Mouse (Mus musculus) limb, embryonic 11.5 days (tissue): ENCODE results near the gene Mavs. TPM values are rescaled to one million over a fixed set of nuclear protein-coding genes. Genes with fewer than 3 reads are reported as not detected.

Experiments
- ATAC-seq: fragments of 200-750 bp; cut with Nextera tagmentation; 2 replicates; pipeline ENCODE4 v1.8.0; 2017; ENCODE audit warnings: low read depth; ENCODE audit not compliant: insufficient number of reproducible peaks, low FRiP score, low TSS enrichment
- DNase-seq: peaks from one replicate; pipeline ENCODE4 v3.0.0-alpha.2; 2015; ENCODE audit warnings: low spot score
- H3K27ac ChIP-seq: fragments of 300-500 bp; sonication (generic); replicated peaks from 2 replicates; pipeline ENCODE4 v1.5.1; 2014; ENCODE audit warnings: low read depth, mild to moderate bottlenecking, low read length
- H3K27me3 ChIP-seq: fragments of 300-500 bp; sonication (generic); 2 replicates; pipeline ENCODE4 v1.6.1; 2014; ENCODE audit warnings: mild to moderate bottlenecking, low read length, mixed read lengths; ENCODE audit not compliant: control insufficient read depth, insufficient read depth
- H3K36me3 ChIP-seq: fragments of 300-500 bp; sonication (generic); 2 replicates; pipeline ENCODE4 v1.6.1; 2014; ENCODE audit warnings: mild to moderate bottlenecking, low read length, moderate library complexity, mixed read lengths; ENCODE audit not compliant: control insufficient read depth, insufficient read depth
- H3K4me1 ChIP-seq: fragments of 300-500 bp; sonication (generic); 2 replicates; pipeline ENCODE4 v1.6.1; 2014; ENCODE audit warnings: low read length, mixed read lengths; ENCODE audit not compliant: control insufficient read depth, insufficient read depth
- H3K4me2 ChIP-seq: fragments of 300-500 bp; sonication (generic); 2 replicates; pipeline ENCODE4 v1.6.1; 2014; ENCODE audit warnings: low read depth, mild to moderate bottlenecking, moderate library complexity; ENCODE audit not compliant: severe bottlenecking
- H3K4me3 ChIP-seq: fragments of 300-500 bp; sonication (generic); 2 replicates; pipeline ENCODE4 v1.5.1; 2014; ENCODE audit warnings: low read depth, low read length
- H3K9ac ChIP-seq: fragments of 300-500 bp; sonication (generic); 2 replicates; pipeline ENCODE4 v1.6.1; 2014; ENCODE audit warnings: mild to moderate bottlenecking, low read length
- H3K9me3 ChIP-seq: fragments of 300-500 bp; sonication (generic); 2 replicates; pipeline ENCODE4 v1.6.1; 2016; ENCODE audit warnings: low read length; ENCODE audit not compliant: control insufficient read depth
- WGBS: fragments of 180-500 bp; shearing (Covaris S2); extraction: QIAGEN DNeasy Blood & Tissue Kit; methylation state at CpG from one replicate; pipeline ENCODE4 v1.1.7; 2014; 5-methylcytosine and 5-hydroxymethylcytosine counted together
- polyA plus RNA-seq: library from polyadenylated mRNA; unstranded; fragments of >200 nt; fragmentation: Nextera tagmentation; extraction: Ambion mirVana; gene quantifications from 2 replicates; pipeline ENCODE4 v1.2.1, GENCODE M21; 2014

Mavs gene
- polyA plus RNA-seq, 1 experiment from 2014 or later: 17.1 TPM

DNA sequence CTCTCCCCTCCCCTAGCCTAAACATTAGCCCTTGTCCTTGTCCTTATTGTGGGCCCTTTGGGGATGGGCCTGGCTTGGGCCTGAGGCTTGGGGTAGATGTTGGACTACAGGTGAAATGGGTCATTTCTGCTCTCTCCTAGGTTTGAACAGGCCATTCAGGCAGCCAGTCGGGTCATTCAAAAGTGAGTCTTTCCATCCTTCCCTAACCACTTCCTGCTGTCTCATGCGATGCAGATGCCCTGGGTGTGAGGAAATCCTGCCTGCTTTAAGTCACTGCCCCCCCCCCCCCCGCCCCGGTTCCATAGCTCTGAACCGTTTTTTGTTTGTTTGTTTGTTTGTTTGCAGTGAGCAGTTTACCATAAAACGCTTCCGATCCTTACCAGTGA is 42.9 kb upstream of the Mavs start:
- no peak overlapping the region for H3K27ac ChIP-seq
- no peak overlapping the region for H3K4me2 ChIP-seq
- WGBS: 78% methylated on average over 7 of the region's 7 CpGs
- no peaks in the 10 kb centered on the region for H3K27me3 ChIP-seq
- ATAC-seq (no peak), DNase-seq (no peak)
- peaks cover 20% of the 10 kb centered on the region for H3K4me1 ChIP-seq
- H3K9me3 ChIP-seq: no peaks in the 10 kb centered on the region
- H3K9ac ChIP-seq: no peak overlapping the region
- no peak overlapping the region for H3K4me3 ChIP-seq
- H3K36me3 ChIP-seq: peaks cover 5% of the 10 kb centered on the region

- Histone ChIP-seq H3K36me3 (peaks cover 7% of the 10 kb centered on the region; the same call in 1 of the 2 replicates), H3K4me1 (no peaks in the 10 kb centered on the region), H3K9me3 (no peaks in the 10 kb centered on the region), H3K4me2 (no peak overlapping the region), H3K4me3 (no peak overlapping the region), H3K27me3 (no peaks in the 10 kb centered on the region), H3K9ac (no peak overlapping the region), H3K27ac (no peak overlapping the region)
- WGBS: 89% methylated on average over 16 of the region's 16 CpGs
- no peak for DNase-seq
- no peak for ATAC-seq
Measured at GRCm38 (mm10) chr2:131196606-131197316, 37.1 kb upstream of the Mavs start.

GRCm38 (mm10) chr2:131200710-131201109 is 33.2 kb upstream of the Mavs start:
- H3K4me1 ChIP-seq: no peaks in the 10 kb centered on the region
- H3K27ac ChIP-seq: no peak overlapping the region
- no peak overlapping the region for H3K9ac ChIP-seq
- H3K36me3 ChIP-seq: peaks cover 2% of the 10 kb centered on the region; the same call in 1 of the 2 replicates
- WGBS: 83% methylated on average over 2 of the region's 2 CpGs
- no peak overlapping the region for H3K4me3 ChIP-seq
- H3K4me2 ChIP-seq: no peak overlapping the region
- H3K27me3 ChIP-seq: no peaks in the 10 kb centered on the region
- ATAC-seq (no peak), DNase-seq (no peak)
- H3K9me3 ChIP-seq: no peaks in the 10 kb centered on the region

DNA sequence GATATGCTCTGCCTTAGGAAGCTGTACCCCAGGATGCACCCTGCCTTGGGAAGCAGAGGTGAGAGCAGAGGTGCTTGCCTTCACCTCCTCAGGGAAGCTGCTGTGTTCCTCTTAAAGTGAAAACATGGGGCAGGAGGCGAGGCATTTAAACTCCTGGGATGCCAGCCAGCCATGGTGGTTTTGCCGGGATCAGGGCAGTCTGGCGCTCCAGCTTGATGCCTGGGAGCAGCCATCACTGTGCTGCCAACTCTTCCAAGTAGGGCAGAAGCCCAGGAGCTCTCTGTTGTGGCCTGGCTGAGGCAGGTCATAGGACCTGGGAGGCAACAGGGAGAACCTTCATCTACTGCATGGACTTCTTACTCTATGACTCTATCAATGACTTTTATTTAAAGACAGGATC is 32.6 kb upstream of the Mavs start:
- Histone ChIP-seq H3K27ac (no peak overlapping the region), H3K27me3 (no peaks in the 10 kb centered on the region)
- 94% methylated on average over 3 of the region's 3 CpGs for WGBS

GRCm38 (mm10) chr2:131203816-131204409 is 29.9 kb upstream of the Mavs start:
- Histone ChIP-seq H3K4me3 (no peak overlapping the region), H3K27ac (no peak overlapping the region), H3K9ac (no peak overlapping the region), H3K27me3 (no peaks in the 10 kb centered on the region), H3K4me1 (no peaks in the 10 kb centered on the region), H3K9me3 (no peaks in the 10 kb centered on the region), H3K4me2 (no peak overlapping the region), H3K36me3 (peaks cover 2% of the 10 kb centered on the region; the same call in 1 of the 2 replicates)
- 89% methylated on average over 6 of the region's 6 CpGs for WGBS
- DNase-seq (no peak), ATAC-seq (no peak)

More for the DNA sequence above, 32.6 kb upstream of the Mavs start:
- H3K4me2 ChIP-seq: no peak overlapping the region
- H3K36me3 ChIP-seq: peaks cover 2% of the 10 kb centered on the region; the same call in 1 of the 2 replicates
- H3K9ac ChIP-seq: no peak overlapping the region
- H3K9me3 ChIP-seq: no peaks in the 10 kb centered on the region
- no peak overlapping the region for H3K4me3 ChIP-seq
- no peaks in the 10 kb centered on the region for H3K4me1 ChIP-seq
- ATAC-seq: no peak
- no peak for DNase-seq

GRCm38 (mm10) chr2:131204410-131204981 is 29.4 kb upstream of the Mavs start:
- H3K4me2 ChIP-seq: no peak overlapping the region
- no peak overlapping the region for H3K4me3 ChIP-seq
- DNase-seq (no peak), ATAC-seq (no peak)
- no peak overlapping the region for H3K9ac ChIP-seq
- no peak overlapping the region for H3K27ac ChIP-seq
- H3K9me3 ChIP-seq: no peaks in the 10 kb centered on the region
- WGBS: 58% methylated on average over 7 of the region's 7 CpGs
- no peaks in the 10 kb centered on the region for H3K4me1 ChIP-seq
- peaks cover 2% of the 10 kb centered on the region; the same call in 1 of the 2 replicates for H3K36me3 ChIP-seq
- no peaks in the 10 kb centered on the region for H3K27me3 ChIP-seq

- DNase-seq (no peak), ATAC-seq (no peak)
- 85% methylated on average over 8 of the region's 8 CpGs for WGBS
- Histone ChIP-seq H3K4me3 (no peak overlapping the region), H3K4me1 (no peaks in the 10 kb centered on the region), H3K9ac (no peak overlapping the region), H3K4me2 (no peak overlapping the region), H3K9me3 (no peaks in the 10 kb centered on the region), H3K36me3 (no peaks in the 10 kb centered on the region), H3K27ac (no peak overlapping the region), H3K27me3 (no peaks in the 10 kb centered on the region)
Measured at GRCm38 (mm10) chr2:131205521-131206182, 28.2 kb upstream of the Mavs start.

- WGBS: 76% methylated on average over 4 of the region's 4 CpGs
- DNase-seq: no peak
- no peak for ATAC-seq
Measured at GRCm38 (mm10) chr2:131206778-131207177, 27.1 kb upstream of the Mavs start, which contains the start of gene Ap5s1. Ap5s1 (plus strand) TSS chr2:131207078.

More at GRCm38 (mm10) chr2:131206778-131207177, 27.1 kb upstream of the Mavs start, which contains the start of gene Ap5s1:
- Histone ChIP-seq H3K27me3 (no peaks in the 10 kb centered on the region), H3K4me1 (0 out of 2 replicates have a peak, but pooled peaks cover 4% of the 10 kb centered on the region), H3K27ac (no peak within 1 kb of the TSS), H3K36me3 (no peaks in the 10 kb centered on the region), H3K4me3 (no peak within 1 kb of the TSS), H3K9me3 (no peaks in the 10 kb centered on the region), H3K4me2 (no peak within 1 kb of the TSS), H3K9ac (no peak within 1 kb of the TSS)
